Mouse (Mus musculus): ENCODE results near the gene Sept1. TPM values are rescaled to one million over a fixed set of nuclear protein-coding genes. Genes with fewer than 3 reads are reported as not detected.

The Sept1 gene
- polyA plus RNA-seq, 1 experiment from 2014 or later, result 22.8 TPM

DNA sequence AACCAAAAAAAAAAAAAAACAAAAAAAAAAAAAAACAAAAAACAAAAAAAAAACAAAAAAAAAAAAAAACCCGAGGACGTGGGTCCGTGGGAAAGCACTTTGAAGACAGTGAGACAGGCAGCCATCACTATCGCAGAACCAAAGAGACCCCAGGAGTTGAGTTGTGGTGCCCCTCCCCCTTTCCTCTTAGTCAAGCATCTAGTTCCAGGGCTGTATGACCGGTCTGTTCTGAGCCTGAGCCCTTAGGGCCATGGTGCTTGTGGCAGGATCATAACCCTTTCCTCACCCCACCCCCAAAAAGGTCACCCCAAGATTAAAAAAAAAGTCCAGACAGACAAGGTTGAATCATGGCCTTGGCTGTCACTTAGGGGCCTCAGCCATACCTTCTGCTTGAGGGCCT, 16.6 kb downstream of the Sept1 start:
- Histone ChIP-seq H3K4me1 (replicated peaks) (peaks cover 45% of the 10 kb centered on the region), H3K9ac (no peak overlapping the region), H3K4me2 (no peak overlapping the region), H3K36me3 (no peaks in the 10 kb centered on the region), H3K4me3 (no peak overlapping the region), H3K9me3 (replicated peaks) (no peaks in the 10 kb centered on the region), H3K27me3 (no peaks in the 10 kb centered on the region), H3K27ac (no peak overlapping the region)
- no peak for ATAC-seq (replicated peaks; ENCODE audit: insufficient number of reproducible peaks, insufficient read depth, low FRiP score, low read depth)
- 82% methylated on average over 5 of the region's 5 CpGs for WGBS

DNA sequence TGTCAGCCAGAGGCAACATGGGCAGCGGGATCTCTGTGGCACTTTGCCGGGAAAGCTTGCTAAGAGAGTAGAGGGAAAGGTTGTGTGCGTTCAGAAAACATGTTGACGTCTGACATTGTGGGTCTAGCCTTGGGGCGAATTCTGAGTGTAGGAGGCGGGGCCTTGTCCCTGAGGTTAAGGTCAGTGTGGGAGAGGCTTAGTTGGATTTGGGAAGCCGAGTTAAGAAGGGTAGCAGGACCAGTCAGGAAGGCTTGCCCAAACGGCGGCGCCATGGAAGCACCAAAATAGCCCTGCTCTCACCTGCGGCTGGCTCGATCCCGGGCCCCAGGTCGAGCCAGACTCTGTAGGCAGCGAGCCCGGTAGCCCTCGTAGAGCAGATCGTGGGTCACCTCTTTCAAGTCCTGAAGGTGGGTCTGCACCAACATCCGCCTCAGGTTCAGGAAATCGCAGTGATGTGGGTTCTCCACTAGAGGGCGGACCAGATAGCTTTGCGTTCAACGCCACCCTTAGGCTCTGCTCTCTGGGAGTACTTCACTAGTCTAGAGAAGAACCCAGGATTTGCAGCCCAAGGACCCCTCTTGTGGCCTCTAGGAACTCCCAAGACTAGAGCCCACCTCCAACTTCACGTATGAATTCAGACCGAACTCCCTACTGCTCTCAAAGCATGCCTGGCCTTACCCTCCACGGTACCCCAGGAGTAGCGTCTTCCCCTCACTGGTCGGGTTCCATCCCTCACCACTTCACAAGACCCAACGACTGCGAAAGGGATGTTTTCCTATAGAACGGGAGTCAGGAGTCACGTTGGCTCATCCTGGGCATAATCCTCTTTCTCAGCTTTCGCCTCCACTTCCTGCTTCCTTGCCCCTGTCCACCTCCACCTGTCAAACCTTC, 17.7 kb downstream of the Sept1 start:
- Histone ChIP-seq H3K27ac (peak overlapping the region; percentile 45; the same call in 1 of the 2 replicates), H3K9ac (peak overlapping the region; percentile 50), H3K9me3 (replicated peaks) (no peaks in the 10 kb centered on the region), H3K4me3 (peak overlapping the region; percentile 44), H3K4me1 (replicated peaks) (peaks cover 47% of the 10 kb centered on the region), H3K36me3 (no peaks in the 10 kb centered on the region), H3K4me2 (peak overlapping the region; percentile 68), H3K27me3 (no peaks in the 10 kb centered on the region)
- 23% methylated on average over 33 of the region's 33 CpGs for WGBS
- ATAC-seq (replicated peaks; ENCODE audit: insufficient number of reproducible peaks, insufficient read depth, low FRiP score, low read depth), result no peak

DNA sequence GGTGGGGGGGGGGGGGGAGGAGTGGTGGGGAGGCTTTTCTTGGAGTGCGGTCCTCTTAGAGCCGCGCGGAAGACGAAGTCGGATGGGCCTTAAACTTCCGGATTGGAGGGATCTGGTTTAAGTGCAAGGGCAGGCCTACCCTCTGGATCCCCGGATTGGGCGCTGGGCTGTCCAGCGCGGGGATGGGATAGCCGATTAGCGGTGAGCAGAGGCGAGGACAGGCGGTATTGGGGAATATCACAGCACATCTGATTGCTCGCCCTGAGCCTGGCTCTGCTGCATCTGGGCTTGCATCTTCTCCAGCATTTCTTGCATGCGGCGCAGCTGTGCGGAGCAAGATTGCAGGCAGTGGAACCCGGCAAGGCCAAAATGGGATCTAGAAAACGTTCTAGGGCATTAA, 18.4 kb downstream of the Sept1 start:
- 36% methylated on average over 21 of the region's 21 CpGs for WGBS
- ATAC-seq (replicated peaks; ENCODE audit: insufficient number of reproducible peaks, insufficient read depth, low FRiP score, low read depth), result no peak
- peak overlapping the region; percentile 50; the same call in 1 of the 2 replicates for H3K9ac ChIP-seq
- no peaks in the 10 kb centered on the region for H3K27me3 ChIP-seq
- H3K4me2 ChIP-seq, result peak overlapping the region; percentile 68
- no peaks in the 10 kb centered on the region for H3K36me3 ChIP-seq
- no peaks in the 10 kb centered on the region for H3K9me3 ChIP-seq (replicated peaks)
- peak overlapping the region; percentile 44 for H3K4me3 ChIP-seq
- H3K4me1 ChIP-seq (replicated peaks), result peaks cover 50% of the 10 kb centered on the region
- H3K27ac ChIP-seq, result peak overlapping the region; percentile 45

DNA sequence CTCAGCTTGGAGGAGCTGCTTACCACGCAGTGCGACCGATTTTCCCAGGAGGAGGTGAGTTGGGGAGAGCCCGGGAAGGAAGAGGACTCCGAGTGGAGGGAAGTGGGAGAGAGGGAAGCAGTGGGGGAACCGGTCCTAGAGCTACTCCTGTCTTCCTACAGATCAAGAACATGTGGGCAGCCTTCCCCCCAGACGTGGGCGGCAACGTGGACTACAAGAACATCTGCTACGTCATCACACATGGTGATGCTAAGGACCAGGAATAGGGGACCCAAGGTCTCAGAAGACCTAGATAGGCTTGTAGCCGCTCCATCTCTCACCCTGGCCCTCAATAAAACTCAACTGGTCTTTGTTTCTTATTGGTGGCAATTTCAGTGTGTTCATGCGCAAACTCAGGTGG, 19.0 kb downstream of the Sept1 start:
- peaks cover 54% of the 10 kb centered on the region for H3K4me1 ChIP-seq (replicated peaks)
- no peak overlapping the region for H3K4me3 ChIP-seq
- ATAC-seq (replicated peaks; ENCODE audit: insufficient number of reproducible peaks, insufficient read depth, low FRiP score, low read depth), result no peak
- no peak overlapping the region for H3K27ac ChIP-seq
- WGBS, result 56% methylated on average over 12 of the region's 12 CpGs
- H3K27me3 ChIP-seq, result no peaks in the 10 kb centered on the region
- H3K9ac ChIP-seq, result no peak overlapping the region
- H3K9me3 ChIP-seq (replicated peaks), result no peaks in the 10 kb centered on the region
- no peaks in the 10 kb centered on the region for H3K36me3 ChIP-seq
- peak overlapping the region; percentile 68 for H3K4me2 ChIP-seq

DNA sequence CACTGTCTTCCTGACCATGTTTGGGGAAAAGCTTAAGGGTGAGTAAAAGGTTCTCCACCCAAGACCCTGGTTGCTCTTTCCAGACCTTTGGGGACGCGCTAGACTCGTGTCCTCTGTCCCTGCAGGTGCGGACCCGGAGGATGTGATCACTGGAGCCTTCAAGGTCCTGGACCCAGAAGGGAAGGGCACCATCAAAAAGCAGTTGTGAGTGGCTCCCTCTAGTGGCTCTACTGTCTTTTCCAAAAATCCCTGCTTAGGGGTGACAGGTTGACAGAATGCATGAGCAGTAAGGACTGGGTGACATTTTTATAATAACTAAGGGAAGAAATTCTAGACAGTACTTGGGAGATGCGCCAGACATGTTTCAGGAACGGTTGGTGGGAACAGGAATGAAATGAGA, 19.4 kb downstream of the Sept1 start:
- no peak overlapping the region for H3K9ac ChIP-seq
- H3K36me3 ChIP-seq, result no peaks in the 10 kb centered on the region
- H3K4me2 ChIP-seq, result no peak overlapping the region
- H3K4me1 ChIP-seq (replicated peaks), result peaks cover 54% of the 10 kb centered on the region
- no peak overlapping the region for H3K4me3 ChIP-seq
- no peaks in the 10 kb centered on the region for H3K9me3 ChIP-seq (replicated peaks)
- 35% methylated on average over 7 of the region's 7 CpGs for WGBS
- no peak for ATAC-seq (replicated peaks; ENCODE audit: insufficient number of reproducible peaks, insufficient read depth, low FRiP score, low read depth)
- H3K27me3 ChIP-seq, result no peaks in the 10 kb centered on the region
- no peak overlapping the region for H3K27ac ChIP-seq

DNA sequence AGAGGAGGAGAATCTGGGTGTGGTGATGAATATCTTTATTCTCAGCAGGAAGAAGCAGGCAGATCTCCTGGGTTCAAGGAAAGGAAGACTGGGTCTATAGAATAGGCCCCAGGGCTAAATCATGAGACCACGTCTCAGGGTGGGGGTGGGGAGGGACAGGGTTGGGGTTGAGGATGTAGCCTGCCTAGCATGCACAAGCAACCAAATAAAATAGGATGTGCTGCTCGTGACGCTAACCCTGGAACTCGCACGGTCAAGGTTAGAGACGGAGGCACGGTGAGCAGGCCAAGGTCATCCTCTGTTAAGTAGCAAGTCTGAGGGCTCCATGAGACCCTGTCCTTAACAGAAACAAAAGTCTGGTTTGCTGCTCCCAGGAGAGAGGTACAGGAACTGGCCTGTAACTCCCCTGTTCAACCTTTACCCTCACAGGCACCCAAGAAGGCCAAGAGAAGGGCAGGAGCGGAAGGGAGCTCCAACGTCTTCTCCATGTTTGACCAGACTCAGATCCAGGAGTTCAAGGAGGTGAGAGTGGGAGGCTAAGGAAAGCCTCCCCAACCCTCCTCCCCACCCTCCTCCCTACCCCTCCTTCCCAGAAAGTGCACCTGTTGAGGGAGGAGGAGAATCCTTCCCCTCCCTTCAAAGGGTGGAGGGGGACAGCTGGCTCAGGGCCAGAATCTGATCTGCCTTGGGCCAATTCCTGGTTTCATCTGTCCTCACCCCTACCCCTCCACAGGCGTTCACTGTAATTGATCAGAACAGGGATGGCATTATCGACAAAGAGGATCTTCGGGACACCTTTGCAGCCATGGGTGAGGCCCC, 20.3 kb downstream of the Sept1 start:
- H3K27me3 ChIP-seq, result no peaks in the 10 kb centered on the region
- no peak overlapping the region for H3K4me2 ChIP-seq
- no peaks in the 10 kb centered on the region for H3K36me3 ChIP-seq
- ATAC-seq (replicated peaks; ENCODE audit: insufficient number of reproducible peaks, insufficient read depth, low FRiP score, low read depth), result no peak
- H3K4me1 ChIP-seq (replicated peaks), result peaks cover 46% of the 10 kb centered on the region
- no peak overlapping the region for H3K9ac ChIP-seq
- 87% methylated on average over 12 of the region's 12 CpGs for WGBS
- no peaks in the 10 kb centered on the region for H3K9me3 ChIP-seq (replicated peaks)
- no peak overlapping the region for H3K27ac ChIP-seq
- H3K4me3 ChIP-seq, result no peak overlapping the region

DNA sequence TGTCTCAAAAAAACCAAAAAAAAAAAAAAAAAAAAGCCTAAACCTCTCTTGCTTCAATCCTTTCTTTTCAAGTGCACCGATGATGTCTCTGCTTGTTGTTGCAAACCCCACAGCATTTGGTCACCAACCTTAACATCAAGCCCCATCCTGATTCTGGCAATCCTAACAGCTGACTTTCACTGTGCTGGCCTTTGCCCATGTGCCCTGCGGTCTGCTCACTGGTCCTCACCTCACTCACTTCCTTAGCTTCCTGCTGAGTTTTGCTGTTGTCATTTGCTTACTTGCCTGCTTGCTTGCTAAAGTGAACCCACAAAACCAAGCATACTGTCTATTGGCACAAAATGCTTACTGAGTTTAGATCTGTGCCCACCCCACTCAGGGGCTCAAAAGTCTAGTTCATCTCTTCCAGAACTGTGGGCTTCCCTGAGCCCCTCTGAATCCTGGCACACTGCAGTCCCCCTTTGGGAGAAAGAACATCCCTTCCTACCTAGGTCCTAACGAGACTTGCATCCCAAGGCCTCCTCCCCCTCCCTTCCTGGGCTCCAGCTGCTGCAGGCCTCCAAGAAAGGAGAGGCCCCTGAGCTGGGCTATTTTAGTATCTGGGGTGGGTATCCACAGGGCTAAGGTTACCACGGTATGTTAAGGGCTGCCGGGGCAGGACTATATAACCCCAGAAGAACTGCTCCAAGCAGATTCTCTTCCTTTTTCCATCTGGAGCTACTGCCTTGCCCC, 21.8 kb downstream of the Sept1 start:
- Histone ChIP-seq H3K27ac (no peak overlapping the region), H3K36me3 (no peaks in the 10 kb centered on the region), H3K9me3 (replicated peaks) (no peaks in the 10 kb centered on the region), H3K27me3 (no peaks in the 10 kb centered on the region), H3K9ac (no peak overlapping the region), H3K4me1 (replicated peaks) (peaks cover 47% of the 10 kb centered on the region), H3K4me2 (no peak overlapping the region), H3K4me3 (no peak overlapping the region)
- no peak for ATAC-seq (replicated peaks; ENCODE audit: insufficient number of reproducible peaks, insufficient read depth, low FRiP score, low read depth)
- 61% methylated on average over 5 of the region's 5 CpGs for WGBS

DNA sequence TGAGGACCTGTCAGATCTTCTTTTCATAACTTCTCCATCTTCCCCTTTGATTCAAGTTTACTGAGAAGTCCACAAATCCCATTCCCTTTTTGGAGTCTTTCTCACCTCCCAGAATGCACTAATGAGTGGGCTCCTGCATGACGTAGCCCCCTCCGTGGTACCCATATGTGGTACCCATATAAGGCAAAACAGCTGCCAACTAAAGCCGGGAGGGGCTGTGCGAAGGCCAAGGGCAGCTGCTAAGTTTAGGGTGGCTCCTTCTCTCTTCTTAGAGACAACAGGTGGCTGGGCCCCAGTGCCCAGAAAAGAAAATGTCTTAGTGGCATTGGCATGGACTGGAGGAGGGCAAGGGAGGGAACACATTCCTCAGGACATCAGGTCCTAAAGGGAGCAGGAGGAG, 22.7 kb downstream of the Sept1 start:
- Histone ChIP-seq H3K9me3 (replicated peaks) (no peaks in the 10 kb centered on the region), H3K4me3 (no peak overlapping the region), H3K4me1 (replicated peaks) (peaks cover 46% of the 10 kb centered on the region), H3K4me2 (no peak overlapping the region), H3K27ac (no peak overlapping the region), H3K9ac (no peak overlapping the region), H3K27me3 (no peaks in the 10 kb centered on the region), H3K36me3 (no peaks in the 10 kb centered on the region)
- WGBS, result 84% methylated on average over 4 of the region's 4 CpGs
- ATAC-seq (replicated peaks; ENCODE audit: insufficient number of reproducible peaks, insufficient read depth, low FRiP score, low read depth), result no peak

DNA sequence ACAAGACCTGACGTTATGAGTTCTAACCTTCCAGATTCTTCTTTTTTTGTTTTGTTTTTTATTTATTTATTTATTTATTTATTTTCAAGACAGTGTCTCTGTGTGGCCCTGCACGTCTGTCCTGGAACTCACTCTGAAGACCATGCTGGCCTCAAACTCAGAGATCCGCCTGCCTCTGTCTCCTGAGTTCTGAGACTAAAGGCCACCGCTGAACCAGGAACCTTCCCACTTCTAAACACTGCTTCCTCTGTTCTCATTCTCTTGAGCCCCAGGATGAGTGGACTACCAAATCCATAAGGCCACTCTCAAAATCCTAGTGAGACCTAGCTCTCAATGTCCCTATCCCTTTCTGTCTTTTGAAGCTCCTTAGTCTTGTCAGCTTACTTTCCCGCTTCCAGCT, 23.1 kb downstream of the Sept1 start:
- peak overlapping the region; percentile 82 for H3K27ac ChIP-seq
- H3K4me1 ChIP-seq (replicated peaks), result peaks cover 46% of the 10 kb centered on the region
- H3K4me2 ChIP-seq, result peak overlapping the region; percentile 66
- no peak overlapping the region; the same call in 1 of the 2 replicates for H3K4me3 ChIP-seq
- no peak overlapping the region for H3K9ac ChIP-seq
- H3K36me3 ChIP-seq, result no peaks in the 10 kb centered on the region
- 79% methylated on average over 5 of the region's 5 CpGs for WGBS
- no peak for ATAC-seq (replicated peaks; ENCODE audit: insufficient number of reproducible peaks, insufficient read depth, low FRiP score, low read depth)
- no peaks in the 10 kb centered on the region for H3K9me3 ChIP-seq (replicated peaks)
- H3K27me3 ChIP-seq, result no peaks in the 10 kb centered on the region

DNA sequence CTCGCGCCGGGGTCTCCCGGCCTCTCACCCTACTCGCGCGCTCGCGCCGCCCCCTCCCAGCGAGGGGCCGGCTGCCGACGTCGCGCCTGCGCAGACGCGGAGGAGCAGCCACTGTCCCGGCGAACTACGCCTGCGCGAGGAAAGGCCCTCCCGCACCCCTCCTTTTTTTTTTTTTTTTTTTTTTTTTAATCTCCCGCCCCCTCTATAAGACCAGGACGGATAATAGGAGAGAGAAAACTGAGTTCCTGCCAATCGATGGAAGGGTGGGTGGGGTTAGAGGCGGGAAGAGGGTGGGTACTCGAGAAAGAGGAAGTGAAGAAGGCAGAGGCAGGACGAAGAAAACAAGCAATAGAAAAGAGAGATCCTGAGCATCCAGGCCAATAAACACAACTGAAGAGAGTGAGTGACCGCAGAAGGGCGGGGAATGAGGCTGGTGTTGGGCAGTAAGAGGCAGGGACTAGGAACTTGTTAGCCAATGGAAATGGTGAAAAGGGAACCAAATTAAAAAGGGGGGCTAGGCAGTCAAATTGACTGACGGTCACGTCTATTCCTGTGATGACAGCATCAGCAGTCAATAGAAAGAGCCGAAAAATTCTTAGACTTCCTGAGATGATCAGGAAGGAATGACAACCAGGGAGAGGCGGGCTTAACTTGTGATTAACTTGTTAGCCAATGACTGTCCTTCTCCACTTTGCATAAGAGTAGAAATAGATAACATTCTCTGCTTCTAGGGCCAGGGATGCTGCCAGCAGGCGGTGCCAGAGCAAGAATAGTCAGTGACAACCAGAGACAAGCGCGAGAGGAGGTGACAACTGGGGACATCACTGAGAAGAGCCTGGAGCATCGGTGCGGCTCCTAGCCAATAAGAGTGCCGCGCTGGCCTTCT, 24.1 kb downstream of the Sept1 start, which contains the start of gene Mylpf:
Gene Mylpf (plus strand): TSS at position 338 of the 886 bp plus-strand sequence.
- Histone ChIP-seq H3K4me3 (peak within 1 kb of the TSS; percentile 90), H3K9ac (peak within 1 kb of the TSS; percentile 94), H3K27me3 (no peaks in the 10 kb centered on the region), H3K27ac (peak within 1 kb of the TSS; percentile 93), H3K9me3 (replicated peaks) (no peaks in the 10 kb centered on the region), H3K4me1 (replicated peaks) (peaks cover 37% of the 10 kb centered on the region), H3K4me2 (peak within 1 kb of the TSS; percentile 90), H3K36me3 (peaks cover 3% of the 10 kb centered on the region; the same call in 1 of the 2 replicates)
- peak; percentile 93 for ATAC-seq (replicated peaks; ENCODE audit: insufficient number of reproducible peaks, insufficient read depth, low FRiP score, low read depth)
- under 1% methylated on average over 44 of the region's 44 CpGs for WGBS

Measured in heart, embryonic 15.5 days (tissue).